Mouse (Mus musculus) forebrain, embryonic 11.5 days (tissue): ENCODE measurements around the gene Amigo1. TPM values are rescaled to one million over a fixed set of nuclear protein-coding genes. Genes with fewer than 3 reads are reported as not detected.
A peak's percentile ranks its signal among the peaks of the same experiment; 100 is the strongest.

Experiments used
- ATAC-seq: fragments of 200-750 bp; cut with Nextera tagmentation; replicated peaks from 2 replicates; pipeline ENCODE4 v1.8.0; 2017; ENCODE audit warnings: moderate TSS enrichment; ENCODE audit not compliant: low FRiP score
- DNase-seq: peaks from one replicate; pipeline ENCODE4 v3.0.0-alpha.2; 2017; ENCODE audit warnings: low spot score
- H3K27ac ChIP-seq: fragments of 300-500 bp; sonication (generic); 2 replicates; pipeline ENCODE4 v1.5.1; 2014; ENCODE audit warnings: low read depth, low read length
- H3K27me3 ChIP-seq: fragments of 300-500 bp; sonication (generic); 2 replicates; pipeline ENCODE4 v1.6.1; 2014; ENCODE audit warnings: mild to moderate bottlenecking, low read length, mixed read lengths; ENCODE audit not compliant: control insufficient read depth, insufficient read depth
- H3K36me3 ChIP-seq: fragments of 300-500 bp; sonication (generic); 2 replicates; pipeline ENCODE4 v1.6.1; 2014; ENCODE audit warnings: mild to moderate bottlenecking, low read length, moderate library complexity, mixed read lengths; ENCODE audit not compliant: control insufficient read depth, insufficient read depth
- H3K4me1 ChIP-seq: fragments of 300-500 bp; sonication (generic); replicated peaks from 2 replicates; pipeline ENCODE4 v1.6.1; 2014; ENCODE audit warnings: low read length, mixed read lengths; ENCODE audit not compliant: control insufficient read depth, insufficient read depth
- H3K4me2 ChIP-seq: fragments of 300-500 bp; sonication (generic); 2 replicates; pipeline ENCODE4 v1.6.1; 2014; ENCODE audit warnings: low read depth, mild to moderate bottlenecking, low read length, moderate library complexity, mixed read lengths; ENCODE audit not compliant: severe bottlenecking
- H3K4me3 ChIP-seq: fragments of 300-500 bp; sonication (generic); 2 replicates; pipeline ENCODE4 v1.5.1; 2014; ENCODE audit warnings: low read depth, low read length
- H3K9ac ChIP-seq: fragments of 300-500 bp; sonication (generic); 2 replicates; pipeline ENCODE4 v1.6.1; 2014; ENCODE audit warnings: low read length
- H3K9me3 ChIP-seq: fragments of 300-500 bp; sonication (generic); 2 replicates; pipeline ENCODE4 v1.6.1; 2016; ENCODE audit warnings: low read length, mixed read lengths; ENCODE audit not compliant: control insufficient read depth
- WGBS: fragments of 180-500 bp; shearing (Covaris S2); extraction: QIAGEN DNeasy Blood & Tissue Kit; methylation state at CpG from one replicate; pipeline ENCODE4 v1.1.7; 2014; 5-methylcytosine and 5-hydroxymethylcytosine counted together
- polyA plus RNA-seq: library from polyadenylated mRNA; unstranded; fragments of >200 nt; fragmentation: Nextera tagmentation; extraction: Ambion mirVana; gene quantifications from 2 replicates; pipeline ENCODE4 v1.2.1, GENCODE M21; 2014

Gene Amigo1
- polyA plus RNA-seq, 1 experiment from 2014 or later, result 5.2 TPM

GRCm38 (mm10) chr3:108203212-108203611 lies 17.1 kb downstream of the Amigo1 start:
- H3K9ac ChIP-seq, result no peak overlapping the region
- no peak overlapping the region for H3K4me2 ChIP-seq
- DNase-seq (peak; percentile 45), ATAC-seq (no peak)
- peaks cover 8% of the 10 kb centered on the region for H3K4me1 ChIP-seq
- no peak overlapping the region for H3K4me3 ChIP-seq
- no peak overlapping the region for H3K27ac ChIP-seq
- WGBS, result 94% methylated on average over 13 of the region's 13 CpGs
- H3K27me3 ChIP-seq, result no peaks in the 10 kb centered on the region
- H3K9me3 ChIP-seq, result no peaks in the 10 kb centered on the region
- H3K36me3 ChIP-seq, result peaks cover 2% of the 10 kb centered on the region; the same call in 1 of the 2 replicates

- Histone ChIP-seq H3K9ac (no peak overlapping the region), H3K27ac (no peak overlapping the region), H3K4me1 (peaks cover 11% of the 10 kb centered on the region), H3K27me3 (no peaks in the 10 kb centered on the region), H3K4me2 (no peak overlapping the region), H3K4me3 (no peak overlapping the region), H3K9me3 (no peaks in the 10 kb centered on the region), H3K36me3 (peaks cover 2% of the 10 kb centered on the region; the same call in 1 of the 2 replicates)
- DNase-seq (peak; percentile 88), ATAC-seq (no peak)
- WGBS, result 84% methylated on average over 11 of the region's 11 CpGs
Observed at GRCm38 (mm10) chr3:108203621-108204325, 17.6 kb downstream of the Amigo1 start.

- Histone ChIP-seq H3K4me2 (no peak overlapping the region), H3K27me3 (no peaks in the 10 kb centered on the region), H3K9me3 (no peaks in the 10 kb centered on the region), H3K4me3 (no peak overlapping the region), H3K4me1 (peaks cover 15% of the 10 kb centered on the region), H3K27ac (no peak overlapping the region), H3K36me3 (peaks cover 2% of the 10 kb centered on the region; the same call in 1 of the 2 replicates), H3K9ac (no peak overlapping the region)
- DNase-seq (peak; percentile 50), ATAC-seq (no peak)
- WGBS, result 97% methylated on average over 11 of the region's 11 CpGs
Observed at GRCm38 (mm10) chr3:108204470-108204869, 18.3 kb downstream of the Amigo1 start.

GRCm38 (mm10) chr3:108205601-108206000 lies 19.5 kb downstream of the Amigo1 start:
- no peaks in the 10 kb centered on the region for H3K9me3 ChIP-seq
- H3K9ac ChIP-seq, result no peak overlapping the region
- WGBS, result 91% methylated on average over 8 of the region's 8 CpGs
- H3K27ac ChIP-seq, result no peak overlapping the region
- no peak overlapping the region for H3K4me2 ChIP-seq
- H3K4me1 ChIP-seq, result peaks cover 11% of the 10 kb centered on the region; the same call in 1 of the 2 replicates
- H3K27me3 ChIP-seq, result no peaks in the 10 kb centered on the region
- ATAC-seq (no peak), DNase-seq (peak; percentile 49)
- peaks cover 2% of the 10 kb centered on the region; the same call in 1 of the 2 replicates for H3K36me3 ChIP-seq
- H3K4me3 ChIP-seq, result no peak overlapping the region

- Histone ChIP-seq H3K36me3 (peaks cover 2% of the 10 kb centered on the region; the same call in 1 of the 2 replicates), H3K9me3 (no peaks in the 10 kb centered on the region), H3K27ac (no peak overlapping the region), H3K27me3 (no peaks in the 10 kb centered on the region), H3K9ac (no peak overlapping the region), H3K4me2 (no peak overlapping the region), H3K4me3 (no peak overlapping the region), H3K4me1 (peaks cover 9% of the 10 kb centered on the region; the same call in 1 of the 2 replicates)
- no peak for ATAC-seq
- WGBS, result 92% methylated on average over 15 of the region's 15 CpGs
- peak; percentile 38 for DNase-seq
Observed at GRCm38 (mm10) chr3:108206731-108207375, 20.7 kb downstream of the Amigo1 start.

- Histone ChIP-seq H3K4me3 (peak overlapping the region; percentile 62), H3K4me1 (peaks cover 9% of the 10 kb centered on the region; the same call in 1 of the 2 replicates), H3K36me3 (peaks cover 2% of the 10 kb centered on the region; the same call in 1 of the 2 replicates), H3K27me3 (no peaks in the 10 kb centered on the region), H3K27ac (no peak overlapping the region), H3K9ac (peak overlapping the region; percentile 89), H3K9me3 (no peaks in the 10 kb centered on the region), H3K4me2 (peak overlapping the region; percentile 63)
- ATAC-seq, result no peak
- peak; percentile 47 for DNase-seq
- 54% methylated on average over 3 of the region's 3 CpGs for WGBS
Observed at GRCm38 (mm10) chr3:108209001-108209400, 22.9 kb downstream of the Amigo1 start.

- Histone ChIP-seq H3K27ac (peak overlapping the region; percentile 89), H3K4me3 (peak overlapping the region; percentile 62), H3K4me2 (peak overlapping the region; percentile 63), H3K27me3 (no peaks in the 10 kb centered on the region), H3K9ac (peak overlapping the region; percentile 89), H3K9me3 (no peaks in the 10 kb centered on the region), H3K4me1 (peaks cover 9% of the 10 kb centered on the region; the same call in 1 of the 2 replicates), H3K36me3 (peaks cover 2% of the 10 kb centered on the region; the same call in 1 of the 2 replicates)
- ATAC-seq, result peak; percentile 3
- WGBS, result 10% methylated on average over 8 of the region's 8 CpGs
- no peak for DNase-seq
Observed at GRCm38 (mm10) chr3:108209536-108209935, 23.4 kb downstream of the Amigo1 start.

- under 1% methylated on average over 72 of the region's 72 CpGs for WGBS
- ATAC-seq, result peak; percentile 95
Observed at GRCm38 (mm10) chr3:108209946-108210770, 24.0 kb downstream of the Amigo1 start.

More at GRCm38 (mm10) chr3:108209946-108210770, 24.0 kb downstream of the Amigo1 start:
- H3K27ac ChIP-seq, result peak overlapping the region; percentile 89
- H3K4me3 ChIP-seq, result peak overlapping the region; percentile 62
- peaks cover 2% of the 10 kb centered on the region; the same call in 1 of the 2 replicates for H3K36me3 ChIP-seq
- peak overlapping the region; percentile 63 for H3K4me2 ChIP-seq
- peak overlapping the region; percentile 89 for H3K9ac ChIP-seq
- H3K4me1 ChIP-seq, result peaks cover 9% of the 10 kb centered on the region; the same call in 1 of the 2 replicates
- DNase-seq, result peak; percentile 98
- H3K9me3 ChIP-seq, result no peaks in the 10 kb centered on the region
- no peaks in the 10 kb centered on the region for H3K27me3 ChIP-seq
